Mouse (Mus musculus) heart, adult 18-20 months (tissue): ENCODE measurements around the gene Chtf18. TPM values are rescaled to one million over a fixed set of nuclear protein-coding genes. Genes with fewer than 3 reads are reported as not detected.
"Not testable (repeated sequence)": the region's sequence is repeated elsewhere in the genome, so short reads cannot be mapped to it uniquely, and the experiment has no call there.

Experiments
- DNase-seq, 2 experiments: peaks; one replicate each; pipeline ENCODE4 v3.0.0; 2021 to 2022; ENCODE audit warnings: mixed read lengths in 1 of 2
- long read RNA-seq, 2 experiments: library from polyadenylated mRNA; stranded (forward); transcript quantifications; one replicate each; pipeline ENCODE4 v2.0.0; 2021
- total RNA-seq, 2 experiments: library from RNA; stranded (reverse); gene quantifications; 2 replicates each; pipeline ENCODE4 v1.2.3; 2021

Gene Chtf18
- total RNA-seq: 1 to 10 TPM in 1 of 2 experiments, under 1 TPM in 1; 0.84 to 1.3 TPM
- long read RNA-seq, experiment 1, partial matches to known transcripts: 0 of 2 reads
- long read RNA-seq, experiment 1, other reads (novel, unspliced or antisense): 0 of 2 reads
- long read RNA-seq, experiment 2: 0 reads

GRCm38 (mm10) chr17:25727265-25728008 is at the start of gene Chtf18, which contains the start of gene Rpusd1:
TSS of gene Chtf18 (minus strand) at chr17:25727419.
TSS of gene Rpusd1 (plus strand) at chr17:25727670.
- DNase-seq: peak; percentile 100

GRCm38 (mm10) chr17:25775318-25776062 is 48.3 kb upstream of the Chtf18 start:
- DNase-seq: no peak

GRCm38 (mm10) chr17:25773549-25774120 is 46.4 kb upstream of the Chtf18 start, which contains the start of gene Narfl:
TSS of gene Narfl (plus strand) at chr17:25773776.
- peak; percentile 96 to 99 for DNase-seq

GRCm38 (mm10) chr17:25769331-25769730 is 42.1 kb upstream of the Chtf18 start:
- DNase-seq: no peak

GRCm38 (mm10) chr17:25765886-25766285 is 38.7 kb upstream of the Chtf18 start:
- no peak for DNase-seq

DNA sequence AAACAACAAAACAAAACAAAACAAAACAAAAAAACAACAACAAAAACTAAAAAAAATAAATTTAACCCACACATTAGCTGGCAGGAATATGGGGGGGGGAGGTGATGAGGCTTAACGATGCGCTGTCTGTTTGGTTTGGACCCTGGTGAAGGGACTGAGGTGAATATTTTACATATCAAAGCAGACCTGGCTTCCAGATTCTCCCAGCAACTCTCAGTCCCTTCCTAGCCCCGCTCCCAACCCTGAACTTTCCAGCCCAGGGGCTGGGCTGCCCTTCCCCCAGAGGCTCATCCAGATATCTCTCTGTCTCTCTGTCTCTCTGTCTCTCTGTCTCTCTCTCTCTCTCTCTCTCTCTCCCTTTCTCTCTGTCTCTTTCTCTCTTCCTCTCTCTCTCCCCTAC is 35.4 kb upstream of the Chtf18 start:
- DNase-seq: no peak

DNA sequence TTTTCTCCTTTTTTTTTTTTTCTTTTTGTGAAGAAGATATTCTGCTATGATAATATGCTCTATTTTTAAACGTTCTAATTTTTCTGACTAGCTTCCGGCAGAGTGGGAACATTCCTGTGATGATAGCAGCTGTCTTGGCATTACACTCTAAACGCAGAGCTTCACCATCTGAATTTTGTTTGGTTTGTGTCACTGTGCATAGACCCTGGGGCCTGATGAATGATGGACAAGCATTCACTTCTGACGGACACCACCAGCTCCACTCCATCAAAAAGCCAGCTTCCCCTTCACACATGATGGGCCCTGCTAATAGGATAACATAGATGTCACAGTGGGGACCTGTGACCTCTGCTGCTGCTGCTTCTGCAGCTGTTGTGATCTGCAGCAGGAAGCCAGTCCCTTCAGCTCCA is 34.3 kb upstream of the Chtf18 start:
- DNase-seq: no peak

DNA sequence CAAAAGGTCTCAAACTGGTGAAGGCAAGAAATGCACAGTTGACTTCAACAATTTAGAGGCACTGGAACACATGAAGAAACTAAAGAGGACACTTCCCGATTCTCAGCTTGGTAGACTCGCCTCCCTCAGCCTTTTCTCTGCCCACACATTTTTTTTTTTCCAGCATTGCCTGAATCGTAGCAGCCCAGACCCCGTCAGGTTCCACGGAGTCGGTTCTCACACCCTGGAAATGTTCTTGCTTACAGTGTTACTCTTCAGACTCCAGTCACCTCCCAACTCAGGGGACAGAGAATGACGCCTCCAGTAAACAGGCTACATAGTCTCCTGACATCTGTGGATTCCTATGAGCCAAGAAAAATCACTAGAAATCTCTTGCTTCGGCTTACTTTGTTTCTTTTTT is 32.9 kb upstream of the Chtf18 start:
- DNase-seq: no peak

DNA sequence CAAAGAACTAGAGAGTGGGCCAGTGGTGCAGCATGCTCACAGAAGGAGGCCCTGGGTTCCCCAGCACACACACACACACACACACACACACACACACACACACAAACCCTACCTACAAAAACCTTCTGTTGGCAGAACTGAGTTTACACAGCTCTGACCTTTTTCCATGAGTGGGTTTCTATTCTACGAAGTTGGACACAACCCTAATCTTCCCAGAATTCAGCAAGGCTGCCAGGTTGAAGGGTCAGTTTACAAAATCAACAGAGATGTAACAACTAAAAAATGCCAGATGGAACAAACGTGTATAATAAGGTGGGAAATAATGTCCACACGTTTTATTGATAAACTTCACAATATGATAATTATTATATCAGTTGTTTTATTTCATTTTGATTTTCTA is 30.5 kb upstream of the Chtf18 start:
- no peak for DNase-seq

- DNase-seq: peak in 1 of 2 experiments; percentile 26
These were observed 29.4 kb upstream of the Chtf18 start for GRCm38 (mm10) chr17:25756378-25757242.

DNA sequence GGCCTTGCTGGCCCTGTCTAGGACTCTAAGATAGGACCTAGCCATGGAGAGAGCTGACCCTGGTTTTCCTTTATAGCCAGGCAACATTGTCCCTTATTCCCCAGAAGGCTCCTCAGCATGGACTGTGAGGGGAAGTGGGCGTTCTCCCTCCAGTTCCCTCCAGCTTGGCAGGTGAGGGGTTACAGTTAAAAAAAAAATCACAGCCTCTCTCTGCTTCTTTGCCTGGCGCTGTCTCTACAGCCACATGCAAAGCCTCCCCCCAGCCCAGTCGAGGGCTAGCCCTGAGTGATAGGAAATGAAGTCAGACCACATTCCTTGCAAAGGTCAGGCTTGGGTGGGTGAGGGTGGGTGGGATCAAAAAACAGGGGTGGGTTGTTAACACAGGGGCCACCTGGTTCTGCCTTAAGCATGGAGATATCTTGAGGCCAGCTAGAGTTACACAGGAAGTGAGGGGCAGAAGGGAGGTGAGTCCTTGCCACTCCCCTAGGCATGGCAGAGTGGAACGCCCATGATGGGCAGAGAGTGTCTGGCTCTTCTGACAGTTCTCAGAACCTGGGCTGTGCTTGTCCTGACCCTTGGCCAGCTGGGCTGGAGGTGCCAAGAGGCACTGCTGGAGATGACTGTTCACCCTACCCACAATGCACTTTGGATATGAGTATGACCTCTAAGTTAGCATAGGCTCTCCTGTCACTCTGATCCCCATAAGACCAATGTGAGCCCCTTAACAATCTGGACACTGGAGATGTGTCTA is 28.6 kb upstream of the Chtf18 start:
- DNase-seq: no peak

DNA sequence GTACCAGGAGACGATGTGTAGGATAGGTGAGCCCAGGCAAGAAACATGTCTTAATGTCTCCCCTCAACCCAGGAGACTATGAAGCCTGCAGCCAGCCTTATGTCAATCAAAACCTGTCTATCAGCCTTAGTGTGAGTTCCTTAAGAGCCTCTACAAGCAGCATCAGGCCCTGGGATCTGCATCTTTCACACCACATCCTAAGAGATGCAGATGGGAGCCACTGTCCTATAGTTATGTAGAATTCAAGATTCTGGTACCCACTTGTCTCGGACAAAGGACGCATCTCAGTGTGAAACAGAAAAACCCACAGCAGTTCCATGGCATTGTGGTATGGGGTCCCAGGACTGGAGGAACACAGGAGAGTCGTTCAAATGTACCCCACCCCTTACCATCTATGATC is 27.9 kb upstream of the Chtf18 start:
- no peak for DNase-seq

DNA sequence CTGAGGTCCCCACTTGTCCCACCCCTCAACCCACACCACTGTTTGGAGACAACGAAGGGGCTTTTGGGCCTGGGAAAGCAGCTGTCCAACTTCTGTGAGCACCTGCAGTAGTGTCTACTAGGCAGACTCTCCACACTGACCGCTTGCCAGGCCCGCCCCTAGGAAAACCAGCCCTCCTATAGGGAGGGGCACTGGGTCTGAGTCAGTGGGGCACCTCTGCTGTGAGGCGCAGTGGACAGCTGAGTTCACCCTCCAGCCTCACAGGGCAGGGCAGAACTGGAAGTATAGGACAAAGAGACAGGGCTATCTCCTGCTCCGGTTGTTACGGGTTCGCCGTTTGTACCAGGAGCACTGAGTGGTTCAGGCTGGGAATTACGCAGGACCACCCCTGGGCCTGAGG is 27.0 kb upstream of the Chtf18 start, which contains the start of gene Msln:
Gene Msln (minus strand): TSS at position 138 of the 400 bp plus-strand sequence.
- DNase-seq: no peak

DNA sequence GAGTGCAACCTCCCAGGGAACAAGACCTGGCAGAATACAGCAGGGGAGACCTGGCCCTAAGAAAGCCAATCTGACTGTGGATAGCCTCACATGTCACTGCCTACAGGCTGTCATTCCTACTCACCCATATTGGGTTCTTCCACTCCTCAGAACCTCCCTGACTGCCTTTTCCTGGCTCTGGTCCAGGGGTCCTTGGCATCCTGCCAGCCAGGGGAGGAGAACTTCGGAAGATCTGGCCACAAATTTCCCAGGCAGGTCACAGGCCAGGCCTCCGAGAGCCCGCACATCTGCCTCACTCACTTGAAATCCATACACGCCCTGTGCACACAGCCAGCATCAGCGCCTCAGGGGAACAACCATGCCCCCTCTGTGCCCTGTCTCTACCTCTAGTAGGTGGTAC is 24.2 kb upstream of the Chtf18 start:
- DNase-seq: peak; percentile 35 to 50

DNA sequence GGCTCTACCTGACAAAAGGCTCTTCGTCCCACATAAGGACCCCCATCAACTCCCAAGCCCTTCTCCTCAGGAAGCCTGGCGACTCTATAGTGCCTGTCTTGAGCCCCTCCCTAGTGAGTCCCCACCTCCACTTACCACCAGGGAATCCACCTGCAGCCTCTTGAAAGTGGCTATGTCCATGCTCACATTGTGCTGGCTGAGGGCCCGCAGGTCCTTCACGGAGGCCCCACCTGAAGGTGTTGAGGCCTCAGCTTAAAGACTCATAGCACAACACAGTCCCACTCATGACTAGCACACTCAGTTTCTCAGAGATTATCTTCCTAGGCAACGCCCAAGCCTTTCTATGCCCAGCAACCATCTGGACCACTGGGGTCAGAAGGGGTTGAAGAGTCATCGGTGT is 22.1 kb upstream of the Chtf18 start:
- DNase-seq: no peak

GRCm38 (mm10) chr17:25748238-25748637 is 21.0 kb upstream of the Chtf18 start:
- no peak for DNase-seq

DNA sequence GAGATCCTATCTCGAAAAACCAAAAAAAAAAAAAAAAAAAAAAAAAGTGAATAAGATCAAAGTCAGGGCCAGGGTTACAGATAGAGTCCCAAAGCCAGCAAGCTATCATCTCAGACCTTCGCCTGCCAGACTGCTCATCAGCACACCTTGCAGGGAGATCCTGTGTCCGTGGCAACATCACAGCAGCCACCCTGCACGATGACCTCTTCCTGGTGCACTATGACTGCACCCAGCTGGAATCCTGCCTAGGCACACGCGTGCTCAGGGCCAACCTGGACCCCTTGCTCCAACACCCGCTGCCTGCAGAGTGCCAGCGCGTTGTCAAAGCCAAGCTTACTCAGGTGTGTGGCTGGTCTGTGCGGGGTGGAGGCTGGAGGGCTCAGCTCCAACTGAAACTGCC is 17.1 kb upstream of the Chtf18 start:
- no peak for DNase-seq

- DNase-seq: no peak
These were observed 16.6 kb upstream of the Chtf18 start for GRCm38 (mm10) chr17:25743831-25744230.

DNA sequence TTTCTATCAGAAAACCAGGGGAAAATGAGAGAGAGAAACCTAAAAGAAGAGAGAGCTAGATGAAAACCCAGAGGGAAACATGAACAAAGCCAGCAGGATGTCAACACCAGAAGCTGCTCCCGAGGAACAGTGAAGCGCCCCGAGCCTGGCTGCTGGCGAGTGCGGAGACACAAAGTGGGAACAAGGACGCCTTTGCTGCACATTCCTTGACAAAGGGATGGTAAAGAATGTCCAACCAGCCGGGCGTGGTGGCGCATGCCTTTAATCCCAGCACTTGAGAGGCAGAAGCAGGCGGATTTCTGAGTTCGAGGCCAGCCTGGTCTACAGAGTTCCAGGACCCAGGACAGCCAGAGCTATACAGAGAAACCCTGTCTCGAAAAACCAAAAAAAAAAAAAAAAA is 14.3 kb upstream of the Chtf18 start:
- not testable (repeated sequence) for DNase-seq

DNA sequence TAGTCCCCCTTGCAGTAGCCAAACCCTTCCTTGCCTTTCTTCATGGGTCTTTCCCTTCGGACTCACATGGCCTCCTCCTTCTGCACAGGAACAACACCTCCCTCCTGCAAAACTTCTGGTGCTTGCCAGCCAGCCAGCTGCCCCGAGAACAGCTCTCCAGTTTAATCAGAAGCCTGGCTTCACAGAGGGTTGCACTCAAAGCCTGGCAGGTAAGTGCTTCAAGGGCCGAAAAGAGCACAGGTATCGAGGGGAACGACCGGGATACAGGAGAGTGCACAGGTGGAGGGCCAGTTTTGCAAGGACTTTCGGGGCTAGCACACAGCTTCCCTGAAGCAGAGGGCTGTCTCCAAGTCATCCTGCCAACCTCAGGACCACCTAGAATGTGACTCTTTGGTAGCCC is 11.6 kb upstream of the Chtf18 start:
- no peak for DNase-seq

DNA sequence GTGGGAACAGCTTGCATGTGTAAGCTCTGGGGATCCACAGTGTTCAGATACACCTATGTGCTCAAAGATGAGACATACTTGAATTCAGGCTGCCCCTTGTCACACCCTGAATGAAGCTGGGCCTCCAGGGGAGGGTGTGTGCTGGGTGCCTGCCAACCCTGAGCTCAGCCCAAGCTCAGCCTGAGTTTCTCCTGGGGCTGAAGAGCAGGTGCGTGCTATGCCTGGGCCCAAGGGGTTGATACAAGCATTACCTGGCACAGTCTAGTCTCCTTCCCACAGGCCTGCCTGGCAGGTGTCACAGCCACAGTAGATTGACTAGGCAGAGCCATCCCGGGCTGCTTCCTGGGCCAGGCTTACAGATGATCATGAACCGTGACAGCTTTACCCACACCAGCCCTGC is 8.5 kb upstream of the Chtf18 start, which contains the start of gene Mslnl:
Gene Mslnl (plus strand): TSS at position 298 of the 400 bp plus-strand sequence.
- no peak for DNase-seq
